Mouse (Mus musculus) midbrain, embryonic 12.5 days (tissue): ENCODE measurements around the gene Epas1. TPM values are rescaled to one million over a fixed set of nuclear protein-coding genes. Genes with fewer than 3 reads are reported as not detected.

ENCODE experiments used
- polyA plus RNA-seq: library from polyadenylated mRNA; unstranded; fragments of >200 nt; fragmentation: Nextera tagmentation; extraction: Ambion mirVana; gene quantifications from 2 replicates; pipeline ENCODE4 v1.2.1, GENCODE M21; 2016

The Epas1 gene
- polyA plus RNA-seq, 1 experiment from 2014 or later: 3.9 TPM

Other genes with a start within 250 kb of the Epas1 start
- 0.22 and 0.42 TPM in 2 replicates for gene Gm10309, start 248.5 kb upstream of the Epas1 start, polyA plus RNA-seq
- not detected in 2 replicates for gene Tmem247, start 163.6 kb downstream of the Epas1 start, polyA plus RNA-seq
- gene Atp6v1e2, start 194.2 kb downstream of the Epas1 start, polyA plus RNA-seq: 0.39 and 0.60 TPM in 2 replicates
- 13.0 and 15.1 TPM in 2 replicates for gene Rhoq, start 209.4 kb downstream of the Epas1 start, polyA plus RNA-seq